Mouse (Mus musculus): ENCODE measurements around the gene Fbxl20. TPM values are rescaled to one million over a fixed set of nuclear protein-coding genes. Genes with fewer than 3 reads are reported as not detected.

Gene Fbxl20
- polyA plus RNA-seq, 1 experiment from 2014 or later, result 14.9 TPM

DNA sequence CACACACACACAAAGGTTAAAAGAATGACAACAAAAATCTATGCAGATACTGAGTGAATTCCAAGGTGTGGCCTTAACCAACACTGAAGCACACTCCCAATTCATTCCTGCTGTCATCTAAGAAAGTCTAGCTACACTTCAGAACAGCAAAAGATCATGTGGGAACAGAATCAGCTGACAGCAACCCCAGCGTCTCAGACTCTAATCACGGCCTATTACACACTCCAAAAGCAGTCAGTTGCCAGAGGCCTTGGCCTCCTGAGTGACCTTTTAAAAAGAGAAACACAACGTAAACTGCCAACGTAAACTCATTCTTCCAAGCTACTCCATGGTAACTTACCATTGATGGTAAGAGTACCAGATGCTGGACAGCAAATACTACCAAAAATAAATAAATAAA is 15.3 kb downstream of the Fbxl20 start:
- WGBS, result 43% methylated on average over 4 of the region's 4 CpGs
- H3K27ac ChIP-seq (replicated peaks in 1 of 2; ENCODE audit: control insufficient read depth in 1 of 2, insufficient read depth in 1 of 2, low read depth in 2 of 2, low read length in 2 of 2), result 0 out of 4 replicates have a peak overlapping the region, but pooled peaks of 1 of the 2 experiments have one; percentile 28

DNA sequence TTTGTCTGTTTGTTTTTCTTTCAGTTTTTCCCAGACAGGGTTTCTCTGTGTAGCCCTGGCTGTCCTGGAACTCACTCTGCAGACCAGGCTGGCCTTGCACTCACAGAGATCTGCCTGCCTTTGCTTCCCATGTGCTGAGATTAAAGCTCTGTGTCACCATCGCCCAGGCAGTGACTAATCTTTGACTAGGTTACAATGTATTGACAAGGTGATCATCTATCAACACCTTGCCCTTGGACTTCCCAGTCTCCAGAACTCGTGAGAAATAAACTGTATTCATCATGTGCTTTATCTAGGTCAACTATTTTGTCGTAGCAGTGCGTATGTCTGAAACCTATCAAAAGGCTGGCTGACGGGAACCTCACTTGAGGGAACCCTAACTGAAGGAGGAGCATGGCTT is 26.8 kb downstream of the Fbxl20 start:
- Histone ChIP-seq H3K9ac (ENCODE audit: low read length) (no peak overlapping the region), H3K4me3 (ENCODE audit: control insufficient read depth in 1 of 2, insufficient read depth in 1 of 2, low read depth in 1 of 2, low read length in 2 of 2) (no peak overlapping the region), H3K27me3 (ENCODE audit: control insufficient read depth, insufficient read depth, low read length) (no peaks in the 10 kb centered on the region), H3K9me3 (ENCODE audit: control insufficient read depth, low read length) (no peaks in the 10 kb centered on the region), H3K36me3 (ENCODE audit: control insufficient read depth, insufficient read depth, low read length) (peaks cover 35% of the 10 kb centered on the region), H3K27ac (replicated peaks in 1 of 2; ENCODE audit: control insufficient read depth in 1 of 2, insufficient read depth in 1 of 2, low read depth in 2 of 2, low read length in 2 of 2) (no peak overlapping the region), H3K4me1 (ENCODE audit: control insufficient read depth in 2 of 2, insufficient read depth in 2 of 2, low read length in 2 of 2) (no peaks in the 10 kb centered on the region), H3K4me2 (ENCODE audit: low read length) (no peak overlapping the region)
- ATAC-seq (ENCODE audit: insufficient number of reproducible peaks, insufficient read depth, low FRiP score, low read depth), result no peak
- 69% methylated on average over 5 of the region's 5 CpGs for WGBS

More for the DNA sequence above, 15.3 kb downstream of the Fbxl20 start:
- no peak overlapping the region for H3K9ac ChIP-seq (ENCODE audit: low read length)
- H3K36me3 ChIP-seq (ENCODE audit: control insufficient read depth, insufficient read depth, low read length), result 0 out of 2 replicates have a peak, but pooled peaks cover 3% of the 10 kb centered on the region
- no peak overlapping the region for H3K4me2 ChIP-seq (ENCODE audit: low read length)
- peaks cover 0 to 12% of the 10 kb centered on the region in 2 experiments; a peak in 2 of 4 replicates for H3K4me1 ChIP-seq (ENCODE audit: control insufficient read depth in 2 of 2, insufficient read depth in 2 of 2, low read length in 2 of 2)
- no peak overlapping the region for H3K4me3 ChIP-seq (ENCODE audit: control insufficient read depth in 1 of 2, insufficient read depth in 1 of 2, low read depth in 1 of 2, low read length in 2 of 2)
- H3K9me3 ChIP-seq (ENCODE audit: control insufficient read depth, low read length), result no peaks in the 10 kb centered on the region
- H3K27me3 ChIP-seq (ENCODE audit: control insufficient read depth, insufficient read depth, low read length), result no peaks in the 10 kb centered on the region
- no peak for ATAC-seq (ENCODE audit: insufficient number of reproducible peaks, insufficient read depth, low FRiP score, low read depth)

DNA sequence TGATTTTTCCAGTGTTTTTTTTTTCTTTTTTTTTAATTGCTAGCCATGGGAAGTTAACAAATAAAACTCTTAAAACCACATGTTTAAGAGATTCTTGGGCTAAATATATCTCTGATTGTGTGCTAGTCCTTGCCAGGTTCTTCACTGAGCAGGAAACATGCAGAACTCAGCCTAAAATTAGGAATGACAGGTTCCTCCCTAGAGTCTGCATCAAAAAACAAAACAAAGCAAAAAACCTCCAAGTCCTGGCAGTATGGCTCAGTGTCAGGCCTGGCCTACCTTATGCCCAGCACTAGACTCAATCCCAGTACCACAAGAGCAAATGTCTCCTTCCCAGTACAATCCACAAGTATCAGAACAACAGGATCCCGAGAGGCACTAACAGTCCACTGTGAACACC is 35.8 kb downstream of the Fbxl20 start:
- Histone ChIP-seq H3K4me2 (ENCODE audit: low read length) (no peak overlapping the region), H3K4me3 (ENCODE audit: control insufficient read depth in 1 of 2, insufficient read depth in 1 of 2, low read depth in 1 of 2, low read length in 2 of 2) (no peak overlapping the region), H3K36me3 (ENCODE audit: control insufficient read depth, insufficient read depth, low read length) (peaks cover 53% of the 10 kb centered on the region), H3K9ac (ENCODE audit: low read length) (no peak overlapping the region), H3K9me3 (ENCODE audit: control insufficient read depth, low read length) (no peaks in the 10 kb centered on the region), H3K27me3 (ENCODE audit: control insufficient read depth, insufficient read depth, low read length) (no peaks in the 10 kb centered on the region), H3K4me1 (ENCODE audit: control insufficient read depth in 2 of 2, insufficient read depth in 2 of 2, low read length in 2 of 2) (no peaks in the 10 kb centered on the region), H3K27ac (replicated peaks in 1 of 2; ENCODE audit: control insufficient read depth in 1 of 2, insufficient read depth in 1 of 2, low read depth in 2 of 2, low read length in 2 of 2) (0 out of 4 replicates have a peak overlapping the region, but pooled peaks of 1 of the 2 experiments have one; percentile 4)
- 77% methylated on average over 1 of the region's 1 CpGs for WGBS
- ATAC-seq (ENCODE audit: insufficient number of reproducible peaks, insufficient read depth, low FRiP score, low read depth), result no peak

DNA sequence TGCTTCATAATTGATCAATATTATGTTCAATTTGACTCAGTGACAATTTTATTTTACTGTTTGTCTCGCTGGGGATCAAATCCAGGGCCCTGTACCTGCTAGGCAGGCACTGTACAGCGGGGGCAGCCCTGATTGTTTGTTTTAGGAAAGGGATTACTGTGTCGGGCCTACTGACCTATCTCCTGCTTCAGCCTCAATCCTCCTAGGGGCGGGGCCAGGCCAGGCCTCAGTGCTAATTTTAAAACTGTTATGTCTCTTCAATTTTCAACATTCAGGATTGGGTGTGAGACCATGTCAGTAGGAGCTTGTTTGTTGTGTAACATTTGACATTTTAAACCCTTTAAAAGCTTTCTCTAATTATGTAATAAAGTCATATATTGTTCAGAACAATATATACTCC is 36.7 kb downstream of the Fbxl20 start:
- Histone ChIP-seq H3K9me3 (ENCODE audit: control insufficient read depth, low read length) (no peaks in the 10 kb centered on the region), H3K27me3 (ENCODE audit: control insufficient read depth, insufficient read depth, low read length) (no peaks in the 10 kb centered on the region), H3K36me3 (ENCODE audit: control insufficient read depth, insufficient read depth, low read length) (peaks cover 58% of the 10 kb centered on the region), H3K4me1 (ENCODE audit: control insufficient read depth in 2 of 2, insufficient read depth in 2 of 2, low read length in 2 of 2) (no peaks in the 10 kb centered on the region), H3K9ac (ENCODE audit: low read length) (0 out of 2 replicates have a peak overlapping the region, but pooled peaks have one; percentile 21), H3K27ac (replicated peaks in 1 of 2; ENCODE audit: control insufficient read depth in 1 of 2, insufficient read depth in 1 of 2, low read depth in 2 of 2, low read length in 2 of 2) (no peak overlapping the region), H3K4me3 (ENCODE audit: control insufficient read depth in 1 of 2, insufficient read depth in 1 of 2, low read depth in 1 of 2, low read length in 2 of 2) (no peak overlapping the region), H3K4me2 (ENCODE audit: low read length) (no peak overlapping the region)
- no peak for ATAC-seq (ENCODE audit: insufficient number of reproducible peaks, insufficient read depth, low FRiP score, low read depth)
- WGBS, result 45% methylated on average over 4 of the region's 4 CpGs

DNA sequence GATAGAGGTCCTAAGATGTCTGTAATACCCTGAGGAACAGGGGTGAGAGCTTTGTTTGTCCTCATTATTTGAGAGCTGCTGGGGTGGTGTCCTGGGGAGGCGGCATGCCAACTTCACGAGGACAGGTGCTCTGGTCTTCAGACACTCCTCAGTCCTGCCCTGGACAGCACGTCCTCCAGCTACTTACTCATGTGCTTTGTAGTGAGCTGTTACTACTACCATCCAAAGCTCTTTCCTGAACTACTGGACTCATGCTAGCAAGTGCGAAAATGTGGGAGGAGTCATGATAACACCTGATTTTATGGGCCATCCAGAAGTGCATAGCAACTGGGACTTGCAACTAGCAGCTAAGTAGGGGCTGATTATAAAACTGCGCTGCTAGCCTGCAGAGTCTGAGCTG is 40.5 kb downstream of the Fbxl20 start:
- 86% methylated on average over 5 of the region's 5 CpGs for WGBS
- no peaks in the 10 kb centered on the region for H3K9me3 ChIP-seq (ENCODE audit: control insufficient read depth, low read length)
- no peak for ATAC-seq (ENCODE audit: insufficient number of reproducible peaks, insufficient read depth, low FRiP score, low read depth)
- H3K27ac ChIP-seq (replicated peaks in 1 of 2; ENCODE audit: control insufficient read depth in 1 of 2, insufficient read depth in 1 of 2, low read depth in 2 of 2, low read length in 2 of 2), result no peak overlapping the region
- H3K36me3 ChIP-seq (ENCODE audit: control insufficient read depth, insufficient read depth, low read length), result peaks cover 81% of the 10 kb centered on the region
- no peak overlapping the region for H3K4me2 ChIP-seq (ENCODE audit: low read length)
- no peak overlapping the region for H3K9ac ChIP-seq (ENCODE audit: low read length)
- H3K4me3 ChIP-seq (ENCODE audit: control insufficient read depth in 1 of 2, insufficient read depth in 1 of 2, low read depth in 1 of 2, low read length in 2 of 2), result no peak overlapping the region
- H3K4me1 ChIP-seq (ENCODE audit: control insufficient read depth in 2 of 2, insufficient read depth in 2 of 2, low read length in 2 of 2), result no peaks in the 10 kb centered on the region
- H3K27me3 ChIP-seq (ENCODE audit: control insufficient read depth, insufficient read depth, low read length), result no peaks in the 10 kb centered on the region

DNA sequence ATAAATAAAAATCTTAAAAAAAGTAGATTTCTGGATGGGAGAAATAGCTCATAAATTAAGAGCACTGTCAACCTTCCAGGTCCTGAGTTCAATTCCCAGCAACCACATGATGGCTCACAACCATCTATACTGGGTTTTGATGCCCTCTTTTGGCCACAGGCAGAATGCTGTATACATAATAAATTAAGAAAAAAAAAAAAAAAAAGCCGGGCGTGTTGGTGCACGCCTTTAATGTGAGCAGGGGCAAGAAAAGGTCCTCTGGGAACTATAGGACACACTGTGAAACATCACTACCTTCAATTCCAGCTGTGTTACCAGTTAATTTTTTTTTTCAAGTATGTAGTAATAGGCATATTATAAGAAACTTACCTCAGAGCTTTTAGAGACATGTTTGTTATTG is 48.9 kb downstream of the Fbxl20 start:
- no peak overlapping the region for H3K27ac ChIP-seq (replicated peaks in 1 of 2; ENCODE audit: control insufficient read depth in 1 of 2, insufficient read depth in 1 of 2, low read depth in 2 of 2, low read length in 2 of 2)

DNA sequence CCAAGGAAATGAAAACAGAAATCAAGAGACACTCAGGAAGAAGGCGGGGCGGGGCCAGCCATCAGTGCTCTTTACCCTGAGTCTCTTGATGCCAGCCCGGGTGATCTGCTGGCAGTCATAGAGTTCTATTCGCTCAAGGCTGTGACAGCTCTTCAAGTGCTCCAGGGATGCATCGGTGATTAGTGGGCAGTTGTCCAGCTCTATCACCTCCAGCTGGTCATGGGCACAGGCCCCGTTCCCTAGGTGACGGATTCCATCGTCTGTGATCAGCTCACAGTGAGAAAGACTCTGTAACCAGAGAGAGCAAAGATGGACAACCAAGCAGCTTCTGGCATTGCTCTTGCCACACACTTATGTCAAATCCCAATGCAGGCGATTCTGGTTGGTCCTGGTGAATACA is 59.6 kb downstream of the Fbxl20 start:
- Histone ChIP-seq H3K36me3 (ENCODE audit: control insufficient read depth, insufficient read depth, low read length) (peaks cover 75% of the 10 kb centered on the region), H3K9me3 (ENCODE audit: control insufficient read depth, low read length) (no peaks in the 10 kb centered on the region), H3K4me3 (ENCODE audit: control insufficient read depth in 1 of 2, insufficient read depth in 1 of 2, low read depth in 1 of 2, low read length in 2 of 2) (no peak overlapping the region), H3K4me2 (ENCODE audit: low read length) (no peak overlapping the region), H3K4me1 (ENCODE audit: control insufficient read depth in 2 of 2, insufficient read depth in 2 of 2, low read length in 2 of 2) (peaks cover 3 to 14% of the 10 kb centered on the region in 2 experiments; a peak in 2 of 4 replicates), H3K27ac (replicated peaks in 1 of 2; ENCODE audit: control insufficient read depth in 1 of 2, insufficient read depth in 1 of 2, low read depth in 2 of 2, low read length in 2 of 2) (no peak overlapping the region), H3K9ac (ENCODE audit: low read length) (no peak overlapping the region), H3K27me3 (ENCODE audit: control insufficient read depth, insufficient read depth, low read length) (no peaks in the 10 kb centered on the region)
- ATAC-seq (ENCODE audit: insufficient number of reproducible peaks, insufficient read depth, low FRiP score, low read depth), result no peak
- WGBS, result 72% methylated on average over 9 of the region's 9 CpGs

More for the DNA sequence above, 48.9 kb downstream of the Fbxl20 start:
- no peaks in the 10 kb centered on the region for H3K27me3 ChIP-seq (ENCODE audit: control insufficient read depth, insufficient read depth, low read length)
- ATAC-seq (ENCODE audit: insufficient number of reproducible peaks, insufficient read depth, low FRiP score, low read depth), result no peak
- 88% methylated on average over 3 of the region's 3 CpGs for WGBS
- no peak overlapping the region for H3K4me2 ChIP-seq (ENCODE audit: low read length)
- no peaks in the 10 kb centered on the region for H3K9me3 ChIP-seq (ENCODE audit: control insufficient read depth, low read length)
- H3K4me3 ChIP-seq (ENCODE audit: control insufficient read depth in 1 of 2, insufficient read depth in 1 of 2, low read depth in 1 of 2, low read length in 2 of 2), result no peak overlapping the region
- H3K9ac ChIP-seq (ENCODE audit: low read length), result no peak overlapping the region
- no peaks in the 10 kb centered on the region for H3K4me1 ChIP-seq (ENCODE audit: control insufficient read depth in 2 of 2, insufficient read depth in 2 of 2, low read length in 2 of 2)
- peaks cover 90% of the 10 kb centered on the region for H3K36me3 ChIP-seq (ENCODE audit: control insufficient read depth, insufficient read depth, low read length)

DNA sequence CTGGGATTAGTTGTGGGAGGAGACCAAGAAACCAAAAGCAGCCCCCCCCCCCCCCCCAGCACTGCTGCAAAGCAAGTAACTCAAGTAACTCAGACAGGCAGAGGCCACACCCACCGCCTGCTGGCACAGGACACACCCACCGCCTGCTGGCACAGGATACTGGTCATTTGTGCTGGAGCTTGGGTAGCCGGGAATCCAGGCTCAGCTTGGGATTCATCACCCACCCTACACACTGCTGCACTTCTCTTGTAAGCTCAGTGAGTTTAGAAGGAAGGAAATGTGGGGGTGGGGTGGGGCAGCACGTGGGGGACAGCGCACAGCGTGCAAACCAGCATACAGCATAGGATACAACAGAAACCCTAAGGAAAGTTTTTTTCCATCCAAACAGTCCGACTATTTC is 62.0 kb downstream of the Fbxl20 start:
- H3K4me3 ChIP-seq (ENCODE audit: control insufficient read depth in 1 of 2, insufficient read depth in 1 of 2, low read depth in 1 of 2, low read length in 2 of 2), result no peak overlapping the region
- H3K4me2 ChIP-seq (ENCODE audit: low read length), result peak overlapping the region; percentile 27; the same call in 1 of the 2 replicates
- H3K27me3 ChIP-seq (ENCODE audit: control insufficient read depth, insufficient read depth, low read length), result no peaks in the 10 kb centered on the region
- 0 out of 2 replicates have a peak overlapping the region, but pooled peaks have one; percentile 5 for H3K9ac ChIP-seq (ENCODE audit: low read length)
- no peaks in the 10 kb centered on the region for H3K9me3 ChIP-seq (ENCODE audit: control insufficient read depth, low read length)
- H3K36me3 ChIP-seq (ENCODE audit: control insufficient read depth, insufficient read depth, low read length), result peaks cover 63% of the 10 kb centered on the region
- peak; percentile 77 for ATAC-seq (ENCODE audit: insufficient number of reproducible peaks, insufficient read depth, low FRiP score, low read depth)
- peaks cover 3 to 14% of the 10 kb centered on the region in 2 experiments; a peak in 2 of 4 replicates for H3K4me1 ChIP-seq (ENCODE audit: control insufficient read depth in 2 of 2, insufficient read depth in 2 of 2, low read length in 2 of 2)
- 38% methylated on average over 7 of the region's 7 CpGs for WGBS
- H3K27ac ChIP-seq (replicated peaks in 1 of 2; ENCODE audit: control insufficient read depth in 1 of 2, insufficient read depth in 1 of 2, low read depth in 2 of 2, low read length in 2 of 2), result peak overlapping the region; percentile 51 to 63; a peak in 3 of 4 replicates

All from heart, embryonic 14.5 days (tissue).